Mouse (Mus musculus) ES-Bruce4 (cell line): ENCODE data around the gene Scfd2. TPM values are rescaled to one million over a fixed set of nuclear protein-coding genes. Genes with fewer than 3 reads are reported as not detected.

Experiments used
- H3K27ac ChIP-seq: 2 replicates; pipeline ENCODE4 v1.5.1; 2012; ENCODE audit warnings: low read length, inconsistent platforms; ENCODE audit not compliant: insufficient read depth
- H3K27me3 ChIP-seq: 2 replicates; pipeline ENCODE4 v1.6.1; 2012; ENCODE audit warnings: mild to moderate bottlenecking, low read length, inconsistent platforms; ENCODE audit not compliant: control insufficient read depth, poor library complexity, insufficient read depth, severe bottlenecking
- H3K36me3 ChIP-seq: 2 replicates; pipeline ENCODE4 v1.6.1; 2012; ENCODE audit warnings: inconsistent platforms, mild to moderate bottlenecking, low read length, moderate library complexity; ENCODE audit not compliant: control insufficient read depth, poor library complexity, insufficient read depth, severe bottlenecking
- H3K4me1 ChIP-seq: one replicate; pipeline ENCODE4 v1.8.1; 2011; ENCODE audit warnings: low read length; ENCODE audit not compliant: control insufficient read depth, insufficient read depth
- H3K4me3 ChIP-seq: 2 replicates; pipeline ENCODE4 v1.5.1; 2011; ENCODE audit warnings: low read depth, mild to moderate bottlenecking, low read length
- H3K9ac ChIP-seq: 2 replicates; pipeline ENCODE4 v1.6.1; 2012; ENCODE audit warnings: low read depth, mild to moderate bottlenecking, inconsistent platforms; ENCODE audit not compliant: poor library complexity, severe bottlenecking
- H3K9me3 ChIP-seq: replicated peaks from 2 replicates; pipeline ENCODE4 v1.6.1; 2012; ENCODE audit warnings: mild to moderate bottlenecking, low read length, inconsistent platforms; ENCODE audit not compliant: control insufficient read depth, poor library complexity, insufficient read depth, severe bottlenecking
- CTCF ChIP-seq: IDR thresholded peaks from one replicate; pipeline ENCODE4 v1.8.1; 2011; ENCODE audit warnings: low read depth, low read length
- EP300 ChIP-seq: IDR thresholded peaks from 2 replicates; pipeline ENCODE4 v1.6.1; 2011; ENCODE audit warnings: low read depth, low read length; ENCODE audit not compliant: insufficient read depth
- POLR2A ChIP-seq: IDR thresholded peaks from one replicate; pipeline ENCODE4 v1.8.1; 2011; ENCODE audit warnings: low read length; ENCODE audit not compliant: insufficient read depth
- polyA plus RNA-seq: library from polyadenylated mRNA; stranded (reverse); fragments of >200 nt; gene quantifications from 2 replicates; pipeline ENCODE4 v1.2.4, GENCODE M21; 2011; ENCODE audit warnings: low read depth; ENCODE audit not compliant: missing spikeins, insufficient read depth, insufficient read length

The Scfd2 gene
- polyA plus RNA-seq, 1 experiment = 5.8 TPM

DNA sequence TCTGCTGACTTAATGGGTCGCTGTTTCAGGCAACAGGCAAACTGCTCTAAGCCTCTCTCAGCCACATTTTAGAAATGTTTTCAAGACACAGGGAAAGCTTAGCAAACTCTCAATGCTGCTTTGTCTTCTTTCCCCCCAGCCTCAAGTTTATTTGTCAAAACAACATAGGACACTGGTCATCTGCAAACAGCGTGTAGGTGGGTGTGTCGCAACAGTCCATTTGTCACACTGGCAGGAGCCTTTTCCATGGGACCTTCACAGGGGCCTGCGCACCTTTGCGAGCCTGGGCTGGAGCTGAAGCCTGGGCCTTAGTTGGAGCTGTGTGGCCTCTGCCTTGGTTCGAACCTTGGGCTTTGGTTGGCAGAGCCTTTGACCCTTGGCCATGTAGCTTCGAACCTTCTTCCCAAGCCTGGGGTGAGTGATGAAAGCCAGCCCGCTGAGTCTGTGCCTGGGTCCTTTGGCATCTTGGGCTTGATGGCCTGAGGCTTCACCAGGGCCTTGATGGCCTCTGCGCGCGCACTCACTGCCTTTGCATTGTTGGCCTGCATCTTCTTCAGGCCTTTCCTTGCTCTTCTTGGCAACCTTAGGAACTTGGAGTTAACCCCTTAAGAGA, 215.1 kb downstream of the Scfd2 start:
- no peaks in the 10 kb centered on the region for H3K27me3 ChIP-seq
- no peaks in the 10 kb centered on the region for H3K9me3 ChIP-seq
- no peak overlapping the region for H3K4me3 ChIP-seq
- TF ChIP-seq EP300 = no peak
- TF ChIP-seq CTCF = no peak
- no peak for TF ChIP-seq POLR2A
- no peak overlapping the region for H3K27ac ChIP-seq
- no peaks in the 10 kb centered on the region for H3K36me3 ChIP-seq
- no peak overlapping the region for H3K9ac ChIP-seq
- H3K4me1 ChIP-seq = no peaks in the 10 kb centered on the region

GRCm38 (mm10) chr5:74315471-74316245, 215.9 kb downstream of the Scfd2 start:
- Histone ChIP-seq H3K4me3 (no peak overlapping the region), H3K9ac (no peak overlapping the region), H3K4me1 (no peaks in the 10 kb centered on the region), H3K9me3 (no peaks in the 10 kb centered on the region), H3K27ac (no peak overlapping the region), H3K36me3 (no peaks in the 10 kb centered on the region), H3K27me3 (no peaks in the 10 kb centered on the region)
- TF ChIP-seq EP300 = no peak
- no peak for TF ChIP-seq POLR2A
- no peak for TF ChIP-seq CTCF

DNA sequence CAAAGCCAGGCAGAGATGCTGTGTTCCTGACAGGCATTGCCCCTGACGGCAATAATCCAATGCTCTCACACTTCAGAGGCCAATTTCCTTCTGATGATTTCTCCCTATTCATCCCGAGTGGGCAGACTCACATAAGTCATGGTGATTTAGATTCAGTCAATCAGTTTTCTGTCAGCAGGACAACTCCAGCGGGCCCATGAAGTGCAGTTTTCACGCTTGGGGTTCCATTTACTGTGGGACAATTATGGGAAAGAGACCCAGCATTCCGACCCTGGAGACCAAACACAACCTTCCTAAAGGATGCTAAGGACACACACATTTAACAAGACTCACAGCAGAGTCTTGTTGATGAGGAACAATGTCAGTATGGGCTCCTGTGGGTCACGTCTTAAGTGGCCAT, 217.1 kb downstream of the Scfd2 start:
- Histone ChIP-seq H3K4me1 (no peaks in the 10 kb centered on the region), H3K9me3 (no peaks in the 10 kb centered on the region), H3K4me3 (no peak overlapping the region), H3K27ac (no peak overlapping the region), H3K27me3 (no peaks in the 10 kb centered on the region), H3K36me3 (no peaks in the 10 kb centered on the region), H3K9ac (no peak overlapping the region)
- TF ChIP-seq POLR2A (no peak), CTCF (no peak), EP300 (no peak)

DNA sequence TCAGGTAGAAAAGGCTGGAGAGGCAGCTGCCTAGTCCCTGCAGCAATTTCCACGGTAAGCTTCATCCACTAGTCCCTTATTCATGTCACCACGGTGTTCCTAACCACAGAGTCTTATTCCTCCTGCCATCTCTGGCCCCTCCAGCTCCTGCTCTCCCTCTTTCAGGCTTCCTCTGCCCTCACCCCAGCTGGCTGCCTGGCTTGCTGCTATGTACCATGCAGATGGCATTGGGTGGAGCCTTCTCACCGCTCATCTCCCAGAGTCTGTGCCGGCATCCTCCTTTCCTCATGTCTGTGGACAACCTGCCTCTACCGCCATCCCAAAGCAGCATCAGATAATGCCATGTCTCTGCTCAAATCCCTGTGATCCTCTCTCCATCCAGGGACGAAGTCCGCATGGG, 218.0 kb downstream of the Scfd2 start:
- no peaks in the 10 kb centered on the region for H3K36me3 ChIP-seq
- no peaks in the 10 kb centered on the region for H3K4me1 ChIP-seq
- no peak overlapping the region for H3K9ac ChIP-seq
- TF ChIP-seq CTCF (no peak), EP300 (no peak), POLR2A (no peak)
- no peaks in the 10 kb centered on the region for H3K27me3 ChIP-seq
- H3K4me3 ChIP-seq = no peak overlapping the region
- H3K9me3 ChIP-seq = no peaks in the 10 kb centered on the region
- H3K27ac ChIP-seq = no peak overlapping the region

DNA sequence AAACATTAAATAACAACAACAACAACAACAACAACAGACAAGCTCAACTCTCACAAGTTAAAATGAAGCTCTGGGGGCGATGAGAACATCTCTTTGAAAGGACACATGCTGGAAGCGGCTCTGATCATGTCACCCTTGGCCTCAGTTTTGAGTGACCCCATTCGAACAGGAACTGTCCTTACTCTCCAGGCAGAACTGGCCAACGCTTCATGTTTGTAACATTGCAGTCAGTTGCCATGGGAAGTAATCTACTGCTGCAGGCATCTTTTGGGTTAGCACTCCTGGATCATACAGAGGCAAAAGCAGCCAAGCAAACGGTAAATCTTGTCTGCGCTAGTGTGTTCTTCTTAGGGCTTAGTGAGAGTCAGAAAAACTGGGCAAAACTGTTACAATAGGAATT, 219.7 kb downstream of the Scfd2 start:
- H3K4me1 ChIP-seq = no peaks in the 10 kb centered on the region

DNA sequence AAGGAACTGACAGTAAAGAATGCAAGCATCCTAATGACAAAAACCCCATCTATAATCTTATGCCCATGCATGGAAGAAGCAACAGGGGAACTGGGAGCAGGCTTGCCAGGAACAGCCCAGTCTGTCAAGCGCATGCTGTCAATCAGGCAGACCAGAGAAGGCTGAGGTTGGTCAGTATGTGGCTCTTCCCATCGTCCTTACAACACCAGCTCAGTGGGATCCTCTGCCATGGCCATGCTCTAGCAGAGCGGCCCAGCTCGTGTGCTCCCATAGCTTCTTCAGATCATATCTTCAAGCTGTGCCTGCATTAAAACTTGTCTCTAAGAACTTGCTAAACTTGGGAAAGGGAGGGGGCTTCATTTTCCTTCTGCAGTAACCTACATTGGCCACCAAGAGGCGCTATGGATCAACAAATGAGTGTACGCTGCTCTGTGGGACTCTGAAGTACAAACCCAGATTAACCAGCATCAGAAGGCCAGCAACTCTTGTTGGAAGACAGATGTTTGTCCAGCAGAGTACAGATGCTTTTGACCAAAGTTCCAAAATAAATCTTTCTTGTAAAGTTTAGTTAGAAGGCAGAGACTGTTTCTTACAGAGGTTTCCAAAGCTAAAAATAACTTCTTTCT, 220.2 kb downstream of the Scfd2 start:
- no peaks in the 10 kb centered on the region for H3K4me1 ChIP-seq
- no peak overlapping the region for H3K4me3 ChIP-seq
- H3K36me3 ChIP-seq = no peaks in the 10 kb centered on the region
- no peak overlapping the region for H3K27ac ChIP-seq
- H3K9me3 ChIP-seq = no peaks in the 10 kb centered on the region
- TF ChIP-seq CTCF = peak; percentile 36
- no peak for TF ChIP-seq EP300
- TF ChIP-seq POLR2A = no peak
- H3K27me3 ChIP-seq = no peaks in the 10 kb centered on the region
- no peak overlapping the region for H3K9ac ChIP-seq

More for the DNA sequence above, 219.7 kb downstream of the Scfd2 start:
- H3K9me3 ChIP-seq = no peaks in the 10 kb centered on the region
- H3K27ac ChIP-seq = no peak overlapping the region
- no peak for TF ChIP-seq EP300
- TF ChIP-seq CTCF = no peak
- no peak for TF ChIP-seq POLR2A
- no peaks in the 10 kb centered on the region for H3K36me3 ChIP-seq
- no peaks in the 10 kb centered on the region for H3K27me3 ChIP-seq
- H3K4me3 ChIP-seq = no peak overlapping the region
- H3K9ac ChIP-seq = no peak overlapping the region
